Mouse (Mus musculus): ENCODE results near the gene Pars2.

The Pars2 gene

GRCm38 (mm10) chr4:106704416-106704815 lies 53.5 kb downstream of the Pars2 start:
- DNase-seq (ENCODE audit: low spot score): no peak

Data from ovary, postnatal 10 days (tissue).